Mouse (Mus musculus): ENCODE data around the gene Psmg3. TPM values are rescaled to one million over a fixed set of nuclear protein-coding genes. Genes with fewer than 3 reads are reported as not detected.
A peak's percentile ranks its signal among the peaks of the same experiment; 100 is the strongest.

The Psmg3 gene
- polyA plus RNA-seq, 1 experiment from 2014 or later = 70.5 TPM

DNA sequence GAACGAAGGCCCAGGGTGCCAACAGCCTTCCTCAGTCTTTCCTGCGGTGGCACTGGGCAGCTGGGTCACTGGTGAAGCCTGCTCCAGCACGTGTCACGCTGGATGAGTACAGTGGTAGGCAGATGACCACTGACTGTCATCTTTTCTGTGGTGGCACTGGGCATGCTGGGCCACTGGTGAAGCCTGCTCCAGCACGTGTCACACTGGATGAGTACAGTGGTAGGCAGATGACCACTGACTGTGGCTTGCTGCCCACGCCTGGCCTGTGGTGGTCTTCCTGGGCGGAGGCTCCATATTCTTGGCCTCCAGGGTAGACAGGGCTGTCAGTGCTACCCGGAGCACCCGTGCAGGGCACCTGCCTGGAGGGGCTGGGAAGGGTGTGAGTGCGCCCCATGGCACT is 24.8 kb downstream of the Psmg3 start:
- Histone ChIP-seq H3K4me3 (replicated peaks) (no peak overlapping the region), H3K4me1 (replicated peaks) (peaks cover 97% of the 10 kb centered on the region), H3K9me3 (replicated peaks) (no peaks in the 10 kb centered on the region), H3K27ac (peak overlapping the region; percentile 100), H3K9ac (0 out of 2 replicates have a peak overlapping the region, but pooled peaks have one; percentile 79), H3K4me2 (no peak overlapping the region), H3K36me3 (peaks cover 68% of the 10 kb centered on the region), H3K27me3 (no peaks in the 10 kb centered on the region)
- no peak for DNase-seq
- WGBS (ENCODE audit: insufficient replicate concordance) = 88% methylated on average over 10 of the region's 10 CpGs
- ATAC-seq (ENCODE audit: low read depth) = no peak

DNA sequence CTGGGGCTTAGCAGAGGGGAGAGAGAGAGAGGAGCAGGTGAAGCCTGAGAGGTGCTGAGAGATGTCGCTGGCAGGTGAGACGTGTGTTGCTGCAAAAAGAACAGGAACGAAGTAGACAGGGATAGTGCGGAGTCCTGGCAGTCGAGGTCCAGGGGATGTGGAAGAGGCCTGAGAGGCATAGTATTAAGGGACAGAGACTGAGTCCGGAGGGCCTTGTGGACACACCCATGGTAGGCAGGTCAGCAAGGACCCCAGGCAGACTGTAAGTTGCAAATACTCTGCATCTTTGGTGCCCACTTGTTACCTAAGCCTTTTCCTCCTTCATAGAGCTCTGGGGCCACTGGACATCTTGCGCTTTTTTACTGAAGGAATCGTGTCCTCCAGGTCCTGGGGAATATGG is 25.5 kb downstream of the Psmg3 start:
- Histone ChIP-seq H3K4me3 (replicated peaks) (no peak overlapping the region), H3K4me2 (no peak overlapping the region), H3K9ac (no peak overlapping the region), H3K27ac (peak overlapping the region; percentile 62), H3K36me3 (peaks cover 72% of the 10 kb centered on the region), H3K9me3 (replicated peaks) (no peaks in the 10 kb centered on the region), H3K4me1 (replicated peaks) (peaks cover 97% of the 10 kb centered on the region), H3K27me3 (no peaks in the 10 kb centered on the region)
- DNase-seq (no peak), ATAC-seq (ENCODE audit: low read depth) (no peak)
- 91% methylated on average over 8 of the region's 8 CpGs for WGBS (ENCODE audit: insufficient replicate concordance)

DNA sequence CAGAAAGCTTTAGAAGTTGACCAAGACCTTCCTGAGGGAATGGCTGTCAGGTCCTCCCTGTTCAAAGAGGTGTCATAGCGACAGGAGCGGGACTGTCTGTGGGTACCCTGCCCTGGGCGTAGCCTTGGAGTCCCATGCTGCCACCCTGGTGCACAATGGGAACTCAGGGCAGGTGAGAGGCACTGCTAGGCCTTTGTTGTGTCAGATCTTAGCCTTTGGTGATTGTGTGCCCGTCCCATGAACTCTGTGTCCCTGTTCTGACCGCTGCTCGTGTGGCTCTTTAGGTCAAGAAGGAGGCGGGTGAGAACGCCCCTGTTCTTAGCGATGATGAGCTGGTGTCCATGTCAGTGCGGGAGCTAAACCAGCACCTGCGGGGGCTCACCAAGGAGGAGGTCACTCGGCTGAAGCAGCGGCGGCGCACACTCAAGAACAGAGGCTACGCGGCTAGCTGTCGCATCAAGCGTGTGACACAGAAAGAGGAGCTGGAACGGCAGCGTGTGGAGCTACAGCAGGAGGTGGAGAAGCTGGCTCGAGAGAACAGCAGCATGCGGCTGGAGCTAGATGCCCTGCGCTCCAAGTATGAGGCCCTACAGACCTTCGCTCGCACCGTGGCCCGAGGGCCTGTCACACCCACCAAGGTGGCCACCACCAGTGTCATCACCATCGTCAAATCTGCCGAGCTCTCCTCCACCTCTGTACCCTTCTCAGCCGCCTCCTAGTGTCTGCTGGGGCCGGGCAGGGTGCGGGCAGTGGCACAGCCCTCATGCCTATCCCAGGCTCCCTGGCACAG is 26.7 kb downstream of the Psmg3 start:
- no peak overlapping the region for H3K4me3 ChIP-seq (replicated peaks)
- H3K36me3 ChIP-seq = peaks cover 79% of the 10 kb centered on the region
- H3K27me3 ChIP-seq = no peaks in the 10 kb centered on the region
- peak overlapping the region; percentile 55; the same call in 1 of the 2 replicates for H3K27ac ChIP-seq
- peaks cover 97% of the 10 kb centered on the region for H3K4me1 ChIP-seq (replicated peaks)
- no peak overlapping the region for H3K4me2 ChIP-seq
- H3K9me3 ChIP-seq (replicated peaks) = no peaks in the 10 kb centered on the region
- no peak overlapping the region for H3K9ac ChIP-seq
- no peak for DNase-seq
- ATAC-seq (ENCODE audit: low read depth) = no peak
- WGBS (ENCODE audit: insufficient replicate concordance) = 92% methylated on average over 33 of the region's 33 CpGs

DNA sequence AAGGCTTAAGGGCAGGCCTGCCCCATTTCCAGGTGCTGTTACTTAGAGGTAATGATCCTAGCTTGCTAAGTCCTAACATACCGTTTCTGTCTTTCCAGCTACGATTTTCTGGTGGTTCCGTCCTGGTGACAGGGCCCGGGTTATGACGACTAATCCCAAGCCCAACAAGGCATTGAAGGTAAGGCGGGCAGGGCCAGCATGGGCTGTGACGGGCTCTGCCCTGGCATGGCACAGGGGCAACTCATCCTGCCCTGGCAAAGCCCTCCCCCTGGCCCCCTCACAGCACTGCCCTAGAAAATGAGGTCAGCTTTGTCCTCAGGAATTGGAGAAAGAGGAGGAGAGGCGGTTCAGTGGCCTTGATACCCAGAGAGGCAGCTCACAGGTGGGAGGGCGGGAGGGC is 27.6 kb downstream of the Psmg3 start:
- 92% methylated on average over 9 of the region's 9 CpGs for WGBS (ENCODE audit: insufficient replicate concordance)
- H3K36me3 ChIP-seq = peaks cover 88% of the 10 kb centered on the region

DNA sequence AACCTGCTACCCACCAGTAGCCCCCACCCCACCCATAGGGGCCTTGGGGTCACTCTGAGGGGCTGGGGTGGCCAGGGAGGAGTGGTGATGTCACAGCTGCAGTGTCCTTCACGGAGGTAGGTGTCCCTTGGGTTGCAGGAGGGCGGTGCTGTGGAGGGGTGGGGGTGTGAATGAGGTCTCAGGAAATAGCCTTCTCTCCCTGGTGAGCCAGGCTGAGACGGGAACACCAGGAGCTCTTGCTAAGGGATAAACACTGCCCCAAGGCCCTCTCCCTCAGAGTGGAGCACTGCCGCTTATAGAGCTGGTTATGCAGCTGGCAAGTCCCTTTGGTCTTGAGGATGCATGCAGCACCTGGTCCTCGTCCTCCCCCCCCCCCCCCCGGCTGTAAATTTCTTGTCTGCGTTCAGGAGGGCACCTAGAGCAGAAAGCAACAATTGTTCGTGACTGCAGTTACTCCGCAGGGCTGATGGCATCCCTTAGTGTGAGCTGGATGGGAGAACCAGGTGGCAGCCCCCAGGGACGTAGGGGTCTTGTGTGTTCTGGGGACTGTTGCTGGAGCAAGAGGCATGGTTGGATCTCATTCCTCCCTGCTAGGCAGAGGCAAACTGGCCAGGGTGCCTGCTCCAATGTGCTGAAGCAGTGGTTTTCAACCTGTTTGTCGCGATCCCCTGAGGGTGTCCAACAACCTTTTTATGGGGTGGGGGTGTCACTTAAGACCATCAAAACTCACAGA is 28.4 kb downstream of the Psmg3 start:
- Histone ChIP-seq H3K4me3 (replicated peaks) (no peak overlapping the region), H3K4me1 (replicated peaks) (peaks cover 96% of the 10 kb centered on the region), H3K27ac (peak overlapping the region; percentile 99), H3K4me2 (no peak overlapping the region), H3K9ac (no peak overlapping the region), H3K27me3 (no peaks in the 10 kb centered on the region), H3K9me3 (replicated peaks) (no peaks in the 10 kb centered on the region), H3K36me3 (peaks cover 93% of the 10 kb centered on the region)
- 73% methylated on average over 12 of the region's 12 CpGs for WGBS (ENCODE audit: insufficient replicate concordance)
- ATAC-seq (ENCODE audit: low read depth) (no peak), DNase-seq (no peak)

More for the DNA sequence above, 27.6 kb downstream of the Psmg3 start:
- Histone ChIP-seq H3K27me3 (no peaks in the 10 kb centered on the region), H3K9me3 (replicated peaks) (no peaks in the 10 kb centered on the region), H3K4me3 (replicated peaks) (no peak overlapping the region), H3K4me1 (replicated peaks) (peaks cover 97% of the 10 kb centered on the region), H3K4me2 (no peak overlapping the region), H3K9ac (no peak overlapping the region), H3K27ac (peak overlapping the region; percentile 55)
- ATAC-seq (ENCODE audit: low read depth) (no peak), DNase-seq (no peak)

DNA sequence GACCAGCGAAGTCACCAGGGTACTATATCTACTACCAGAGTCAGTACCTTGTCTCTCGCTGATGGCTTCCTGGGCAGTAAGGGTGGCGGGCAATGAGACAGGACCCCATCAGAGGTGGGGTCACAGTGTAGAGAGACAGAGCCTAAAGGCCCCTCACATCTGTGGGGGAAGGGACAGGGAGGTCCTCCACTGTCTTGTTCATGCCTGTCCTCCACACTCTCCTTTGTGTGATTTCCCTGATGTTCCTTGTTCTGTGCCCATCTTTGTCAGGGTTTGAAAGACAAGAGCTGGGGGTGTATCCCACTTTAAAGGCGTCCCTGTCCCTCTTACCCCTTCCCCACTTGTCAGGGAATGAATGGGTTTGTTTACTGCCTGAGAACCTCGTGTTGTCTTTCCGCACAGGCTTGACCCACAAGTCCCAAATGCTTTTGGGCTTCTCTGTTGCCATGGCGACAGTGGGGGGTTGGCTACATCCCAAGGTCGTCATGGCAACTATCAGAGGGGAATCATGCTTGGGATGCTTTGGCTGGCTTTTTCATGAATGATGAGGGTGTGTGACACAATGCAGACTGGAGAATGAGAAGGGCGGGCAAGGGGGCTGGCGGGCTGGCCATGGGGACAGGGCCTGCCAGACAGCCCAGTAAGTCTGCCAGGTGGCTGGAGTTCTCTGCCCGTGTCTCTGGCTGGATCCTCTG is 29.1 kb downstream of the Psmg3 start:
- H3K4me2 ChIP-seq = peak overlapping the region; percentile 83; the same call in 1 of the 2 replicates
- no peaks in the 10 kb centered on the region for H3K9me3 ChIP-seq (replicated peaks)
- peaks cover 96% of the 10 kb centered on the region for H3K4me1 ChIP-seq (replicated peaks)
- peaks cover 90% of the 10 kb centered on the region for H3K36me3 ChIP-seq
- DNase-seq (no peak), ATAC-seq (ENCODE audit: low read depth) (no peak)
- no peak overlapping the region for H3K9ac ChIP-seq
- peak overlapping the region; percentile 99 for H3K27ac ChIP-seq
- H3K4me3 ChIP-seq (replicated peaks) = no peak overlapping the region
- WGBS (ENCODE audit: insufficient replicate concordance) = 67% methylated on average over 11 of the region's 11 CpGs
- H3K27me3 ChIP-seq = no peaks in the 10 kb centered on the region

DNA sequence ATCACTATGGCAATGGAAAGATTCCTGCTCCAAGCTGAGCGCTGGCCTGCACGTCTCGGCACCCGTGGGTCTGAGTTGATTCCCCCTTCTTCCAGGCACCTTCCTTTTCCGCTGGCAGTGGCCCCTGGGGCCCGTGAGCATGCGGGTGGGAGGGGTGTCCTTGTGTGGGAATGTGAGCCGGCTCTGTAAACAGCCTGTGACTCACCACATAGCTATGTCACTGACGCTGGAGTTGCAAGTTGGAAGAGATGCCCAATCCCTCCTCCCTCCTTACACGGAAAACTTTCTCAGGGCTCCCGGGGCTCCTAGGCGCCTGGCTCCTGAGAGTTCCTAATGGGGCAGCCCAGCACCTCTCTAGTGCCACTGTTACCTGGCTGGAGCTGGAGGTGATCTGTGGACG is 29.8 kb downstream of the Psmg3 start:
- peak overlapping the region; percentile 6; the same call in 1 of the 2 replicates for H3K4me3 ChIP-seq (replicated peaks)
- peak overlapping the region; percentile 83 for H3K4me2 ChIP-seq
- H3K9me3 ChIP-seq (replicated peaks) = no peaks in the 10 kb centered on the region
- no peaks in the 10 kb centered on the region for H3K27me3 ChIP-seq
- H3K9ac ChIP-seq = peak overlapping the region; percentile 44; the same call in 1 of the 2 replicates
- peaks cover 96% of the 10 kb centered on the region for H3K4me1 ChIP-seq (replicated peaks)
- H3K36me3 ChIP-seq = peaks cover 82% of the 10 kb centered on the region
- DNase-seq = no peak
- 50% methylated on average over 13 of the region's 13 CpGs for WGBS (ENCODE audit: insufficient replicate concordance)
- no peak for ATAC-seq (ENCODE audit: low read depth)
- peak overlapping the region; percentile 99 for H3K27ac ChIP-seq

DNA sequence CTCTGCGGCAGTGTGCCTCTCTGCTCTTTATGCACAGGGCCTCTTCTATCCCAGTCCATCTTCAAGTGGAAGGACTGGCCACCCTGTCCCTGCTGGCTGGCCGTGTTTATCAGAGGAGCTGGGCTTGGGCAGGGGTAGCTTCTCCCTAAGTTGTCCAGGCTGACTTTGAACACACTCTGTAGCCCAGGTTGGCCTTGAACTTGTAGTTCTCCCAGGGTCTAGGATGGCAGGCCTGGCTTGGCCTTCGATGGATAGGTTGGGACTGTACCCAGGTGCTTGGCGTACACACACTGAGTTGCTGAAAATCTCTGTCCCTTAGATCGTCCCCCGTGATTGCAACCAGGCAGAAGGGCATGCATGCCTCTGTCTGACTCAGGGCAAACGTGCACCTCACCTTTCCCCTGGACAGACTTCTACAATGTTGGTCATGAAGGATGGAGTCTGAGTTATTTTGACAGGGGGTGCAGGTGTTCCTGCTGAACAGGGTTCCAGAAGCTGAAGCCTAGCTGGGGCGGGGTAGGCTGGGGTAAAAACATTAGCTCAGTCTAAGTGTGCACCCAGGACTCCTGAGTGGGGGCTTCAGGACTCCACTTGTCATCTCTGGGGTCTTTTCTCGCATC is 30.6 kb downstream of the Psmg3 start:
- no peaks in the 10 kb centered on the region for H3K27me3 ChIP-seq
- H3K27ac ChIP-seq = peak overlapping the region; percentile 99
- H3K4me1 ChIP-seq (replicated peaks) = peaks cover 90% of the 10 kb centered on the region
- peak overlapping the region; percentile 100; the same call in 1 of the 2 replicates for H3K9ac ChIP-seq
- no peaks in the 10 kb centered on the region for H3K9me3 ChIP-seq (replicated peaks)
- 74% methylated on average over 9 of the region's 9 CpGs for WGBS (ENCODE audit: insufficient replicate concordance)
- no peak for ATAC-seq (ENCODE audit: low read depth)
- peak overlapping the region; percentile 83 for H3K4me2 ChIP-seq
- peaks cover 74% of the 10 kb centered on the region for H3K36me3 ChIP-seq
- peak overlapping the region; percentile 100 for H3K4me3 ChIP-seq (replicated peaks)
- no peak for DNase-seq

DNA sequence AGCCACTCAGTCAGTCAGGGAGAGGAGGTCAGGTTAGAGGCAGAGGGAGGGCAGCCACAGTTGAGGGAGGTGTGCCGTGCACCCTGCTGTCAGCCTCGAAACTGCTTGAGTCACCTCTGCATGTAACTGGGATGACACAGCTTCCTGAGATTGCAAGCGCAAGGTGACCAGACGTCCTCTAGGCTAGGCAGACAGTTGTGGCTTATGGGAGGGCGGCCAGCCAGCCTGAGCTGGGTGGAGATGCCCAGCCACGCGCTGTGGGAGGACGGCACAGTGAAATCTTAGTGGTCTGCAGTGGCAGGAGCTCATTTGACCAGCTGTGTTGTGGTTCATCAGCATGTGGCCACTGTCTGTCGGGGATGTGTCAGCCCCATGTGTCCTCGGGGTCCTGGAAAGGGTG is 31.7 kb downstream of the Psmg3 start:
- peak overlapping the region; percentile 99 for H3K27ac ChIP-seq
- 40% methylated on average over 10 of the region's 10 CpGs for WGBS (ENCODE audit: insufficient replicate concordance)
- ATAC-seq (ENCODE audit: low read depth) = peak; percentile 54
- peaks cover 63% of the 10 kb centered on the region for H3K36me3 ChIP-seq
- peak overlapping the region; percentile 100 for H3K9ac ChIP-seq
- peak overlapping the region; percentile 83 for H3K4me2 ChIP-seq
- no peaks in the 10 kb centered on the region for H3K27me3 ChIP-seq
- peaks cover 90% of the 10 kb centered on the region for H3K4me1 ChIP-seq (replicated peaks)
- peak overlapping the region; percentile 100 for H3K4me3 ChIP-seq (replicated peaks)
- DNase-seq = peak; percentile 63
- no peaks in the 10 kb centered on the region for H3K9me3 ChIP-seq (replicated peaks)

DNA sequence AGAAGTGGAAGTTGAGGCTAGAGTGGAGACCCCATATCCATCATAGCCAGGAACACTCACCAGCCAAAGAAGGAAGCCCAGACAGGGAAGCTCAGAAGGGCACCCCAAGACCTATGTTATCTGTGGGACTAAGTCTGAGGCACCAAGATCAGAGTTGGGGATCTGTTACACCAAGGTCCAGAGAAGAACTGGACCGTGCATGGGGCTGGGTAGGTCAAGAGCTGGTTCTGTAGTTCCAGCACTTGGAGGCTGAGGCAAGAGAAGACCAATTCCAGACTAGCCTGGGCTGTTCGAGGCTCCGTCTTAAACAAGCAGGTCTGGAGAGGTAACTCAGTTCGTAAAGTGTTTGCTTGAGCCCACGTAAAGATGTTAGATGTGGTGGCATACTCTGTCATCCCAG is 32.5 kb downstream of the Psmg3 start:
- no peaks in the 10 kb centered on the region for H3K27me3 ChIP-seq
- H3K4me1 ChIP-seq (replicated peaks) = peaks cover 89% of the 10 kb centered on the region
- ATAC-seq (ENCODE audit: low read depth) (no peak), DNase-seq (no peak)
- peak overlapping the region; percentile 83 for H3K4me2 ChIP-seq
- H3K9ac ChIP-seq = peak overlapping the region; percentile 100
- H3K9me3 ChIP-seq (replicated peaks) = no peaks in the 10 kb centered on the region
- H3K27ac ChIP-seq = peak overlapping the region; percentile 99
- H3K4me3 ChIP-seq (replicated peaks) = peak overlapping the region; percentile 100
- H3K36me3 ChIP-seq = peaks cover 55% of the 10 kb centered on the region
- 72% methylated on average over 5 of the region's 5 CpGs for WGBS (ENCODE audit: insufficient replicate concordance)

Measured in liver, embryonic 13.5 days (tissue).